Mouse (Mus musculus) activated CD4-positive, CD25-positive, alpha-beta regulatory T cell (primary cell): ENCODE results near the gene Cplx3. TPM values are rescaled to one million over a fixed set of nuclear protein-coding genes. Genes with fewer than 3 reads are reported as not detected.

Source experiments
- polyA plus RNA-seq, 2 experiments: library from polyadenylated mRNA; unstranded; fragments of 100-300 nt; shearing (Covaris generic); gene quantifications; one replicate each; pipeline ENCODE4 v1.2.1; 2017

The Cplx3 gene
- not detected for polyA plus RNA-seq

DNA sequence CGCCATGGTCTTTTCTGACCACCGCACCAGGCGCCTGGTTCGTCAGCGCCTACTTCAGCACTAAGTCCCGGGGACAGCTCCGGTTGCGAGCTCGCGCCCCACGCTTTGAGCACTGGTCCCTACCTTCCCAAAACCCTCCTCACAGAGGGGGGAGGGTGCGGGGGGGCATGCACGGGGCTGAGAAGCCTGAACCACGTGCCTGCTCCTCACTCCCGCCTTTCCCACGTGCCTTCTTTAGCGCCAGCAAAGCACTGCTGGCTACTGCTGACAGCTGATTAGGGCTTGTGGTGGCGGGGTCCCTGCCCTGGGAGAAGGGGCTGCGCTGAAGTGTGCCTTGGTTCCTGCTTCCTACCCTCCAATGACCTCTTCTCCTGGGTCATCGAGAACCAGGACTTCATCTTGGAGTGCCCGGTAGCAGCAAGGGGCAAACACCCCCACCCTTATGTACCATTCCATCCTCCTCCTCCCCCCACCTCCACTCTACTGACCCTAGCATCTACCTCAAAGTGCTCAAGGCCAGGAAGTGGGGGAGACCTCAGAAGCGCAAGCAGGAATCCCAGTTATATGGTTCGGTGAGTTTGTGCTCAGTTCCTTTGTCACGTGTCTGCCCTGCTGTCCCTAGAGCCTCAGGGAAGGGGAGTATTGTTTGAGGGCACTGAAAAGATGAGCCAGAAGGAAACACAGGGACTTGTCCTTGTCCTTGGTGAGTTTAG, at the start of gene Cplx3:
Gene Cplx3 (minus strand): TSS at position 143 of the 713 bp plus-strand sequence.

DNA sequence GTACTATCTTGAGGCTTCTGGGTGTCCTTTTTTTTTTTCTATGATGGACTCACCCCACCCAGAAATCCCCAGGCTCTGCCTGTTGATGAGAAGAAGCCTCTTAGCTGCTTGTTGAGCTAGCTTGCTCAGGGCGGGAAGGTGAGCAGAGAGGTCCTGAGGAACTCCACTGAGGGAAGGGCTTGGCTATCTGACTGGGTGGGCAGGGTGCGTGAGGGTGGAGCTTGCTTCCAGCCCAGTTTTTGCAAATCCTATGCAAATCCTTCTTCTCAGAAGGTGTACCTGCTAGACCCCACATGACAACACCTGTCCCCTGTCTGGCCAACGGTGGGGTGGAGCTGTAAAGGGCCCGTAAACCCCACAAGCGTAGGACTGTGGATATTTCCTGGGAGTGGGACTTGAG, 47.2 kb upstream of the Cplx3 start, which contains the start of gene Csk:
Gene Csk (minus strand): TSS at position 349 of the 400 bp plus-strand sequence.

DNA sequence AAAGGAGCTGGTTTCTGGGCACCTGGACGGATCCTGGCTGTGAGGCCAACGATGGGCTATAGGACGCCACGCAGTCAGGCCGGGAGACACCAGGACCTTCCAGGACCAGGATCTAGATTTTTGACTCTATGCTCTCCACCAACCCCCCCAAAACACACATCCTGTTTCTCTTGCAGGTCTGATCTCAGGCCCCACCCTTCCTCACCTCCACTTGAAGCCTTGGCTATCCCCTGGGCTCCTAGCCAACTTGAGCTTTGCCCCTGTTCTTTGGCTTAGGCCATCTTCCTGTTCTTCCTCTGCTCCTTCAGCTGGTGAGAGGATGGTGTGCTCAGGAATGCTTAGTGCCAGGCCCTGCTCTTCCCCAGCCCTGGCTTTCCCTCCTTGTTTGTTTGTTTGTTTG, 14.6 kb upstream of the Cplx3 start, which contains the start of gene Lman1l:
Gene Lman1l (minus strand): TSS at position 101 of the 400 bp plus-strand sequence.

DNA sequence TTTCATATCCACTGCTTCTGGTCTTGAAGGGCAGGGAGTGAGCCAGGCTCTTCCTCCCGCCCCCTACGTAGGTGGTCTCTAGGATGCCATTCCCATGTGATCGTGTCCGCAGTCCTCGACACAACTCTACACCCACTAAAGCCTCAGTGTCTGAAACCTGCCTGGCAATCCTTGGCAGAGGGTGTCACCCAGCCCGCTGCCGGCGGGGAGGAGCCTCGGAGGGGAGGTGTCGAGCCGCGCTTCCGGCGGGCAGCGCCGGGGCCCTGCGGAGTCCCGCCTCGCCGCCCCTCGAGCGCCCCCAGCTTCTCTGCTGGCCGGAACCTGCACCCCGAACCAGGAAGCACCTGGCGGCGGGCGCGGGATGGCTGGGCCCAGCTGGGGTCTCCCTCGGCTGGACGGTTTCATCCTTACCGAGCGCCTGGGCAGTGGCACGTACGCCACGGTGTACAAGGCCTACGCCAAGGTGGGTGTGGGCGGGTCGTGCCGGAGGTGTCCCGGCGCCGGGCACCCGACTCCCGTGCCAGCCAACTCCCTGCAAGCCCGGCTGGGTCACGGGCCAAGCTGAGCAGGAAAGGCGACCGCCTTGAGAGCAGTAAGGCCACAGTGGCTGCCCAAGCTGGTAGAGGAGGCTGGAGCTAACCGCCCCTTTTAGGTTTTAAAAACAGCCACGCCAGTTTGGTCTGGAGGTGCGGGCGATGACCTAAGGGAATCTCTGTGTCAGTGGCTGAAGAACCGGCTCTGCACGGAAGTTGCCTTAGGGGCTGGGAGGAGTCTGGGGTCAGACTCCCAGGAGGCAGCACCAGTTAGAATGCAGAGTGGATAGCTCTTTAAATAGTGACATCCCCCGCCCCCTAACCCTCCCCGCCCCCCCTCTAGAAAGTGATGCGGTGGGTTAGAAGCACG, 16.6 kb downstream of the Cplx3 start, which contains the start of gene Ulk3:
Gene Ulk3 (plus strand): TSS at position 229 of the 903 bp plus-strand sequence.

DNA sequence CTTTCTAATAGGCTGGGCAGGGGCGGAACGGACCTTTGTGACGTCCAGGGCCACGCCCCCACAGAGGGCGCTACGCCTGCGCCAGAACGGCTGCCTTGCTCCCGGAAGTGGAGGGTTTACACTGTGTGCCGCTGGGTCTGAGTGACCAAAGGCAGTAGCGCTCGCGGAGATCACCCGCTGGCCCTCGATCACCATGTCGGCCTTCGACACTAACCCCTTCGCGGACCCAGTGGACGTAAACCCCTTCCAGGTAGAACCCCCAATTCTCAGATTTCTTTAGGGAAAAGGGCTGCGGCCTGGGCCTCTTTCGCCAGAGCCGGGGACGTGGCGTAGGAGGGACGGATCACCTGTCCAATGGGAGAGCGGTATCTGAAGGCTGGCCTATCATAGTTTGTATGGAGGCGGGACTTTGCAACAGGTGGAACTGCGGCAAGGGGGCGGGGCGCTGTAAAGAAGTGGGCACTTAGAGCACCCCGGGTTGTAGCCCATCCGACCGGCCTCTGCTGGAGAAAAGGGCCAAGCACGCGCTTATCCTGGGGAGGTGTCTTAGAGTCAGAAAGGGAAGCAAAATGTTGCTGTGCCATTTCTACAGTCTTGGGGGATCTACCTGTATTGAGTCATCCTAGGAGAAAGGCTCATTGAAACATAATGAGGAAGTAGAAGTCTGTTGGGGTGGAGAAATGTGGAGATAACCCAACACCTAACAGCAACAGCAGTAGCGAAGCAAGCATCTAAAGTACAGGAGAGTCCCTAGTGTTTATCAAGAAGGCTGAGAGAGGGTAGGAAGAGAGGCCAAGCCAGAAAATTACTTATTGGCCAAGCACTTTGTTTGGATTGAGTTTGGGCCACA, 45.0 kb downstream of the Cplx3 start, which contains the start of gene Scamp2:
Gene Scamp2 (plus strand): TSS at position 83 of the 850 bp plus-strand sequence.

DNA sequence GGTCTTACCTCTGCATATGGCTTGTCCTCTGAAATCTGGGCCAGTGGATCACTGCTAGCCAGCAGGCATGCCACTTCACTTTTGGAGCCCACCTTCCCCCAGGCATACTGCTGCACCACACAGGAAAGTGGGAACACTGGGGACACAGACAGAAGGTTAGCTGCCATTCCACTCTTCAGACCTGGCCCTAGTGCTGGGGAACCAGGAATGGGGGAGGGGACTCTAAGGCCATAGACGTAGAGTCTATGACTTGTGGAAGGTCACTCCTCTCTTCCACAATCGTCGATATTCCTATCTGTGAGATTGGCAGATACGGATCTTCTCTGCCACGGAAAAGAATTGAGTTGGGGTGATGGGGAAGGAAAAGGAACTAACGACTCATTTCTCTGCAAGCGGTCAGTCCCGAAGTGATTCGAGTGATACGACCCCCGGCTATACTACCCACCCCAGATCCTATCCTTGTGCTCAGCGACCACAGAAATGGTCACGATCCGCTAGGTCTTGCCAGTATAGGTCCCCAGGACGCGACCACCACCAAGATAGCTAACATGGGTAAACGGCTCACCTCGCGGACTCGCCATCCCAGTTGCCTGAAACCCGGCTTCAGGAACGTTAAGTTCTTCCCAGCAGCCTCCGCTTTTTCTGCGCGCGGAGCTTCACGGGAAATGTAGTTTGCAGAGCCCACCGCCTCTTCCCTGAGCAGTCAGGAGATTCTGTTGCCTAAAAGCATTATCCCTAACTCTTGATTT, 53.8 kb downstream of the Cplx3 start, which contains the start of gene Mpi:
Gene Mpi (minus strand): TSS at position 625 of the 749 bp plus-strand sequence.

Other genes with a start within 250 kb of the Cplx3 start
- 100 to 1,000 TPM in 1 of 2 experiments, 10 to 100 TPM in 1; 94.1 to 119 TPM for gene Ppcdc, start 166.2 kb downstream of the Cplx3 start, polyA plus RNA-seq
- gene Scamp5, start 138.2 kb downstream of the Cplx3 start, polyA plus RNA-seq = under 1 TPM; 0.33 to 0.98 TPM
- under 1 TPM in 1 of 2 experiments, not detected in 1; 0.60 TPM for gene Rpp25, start 102.3 kb downstream of the Cplx3 start, polyA plus RNA-seq
- 100 to 1,000 TPM; 396 to 442 TPM for gene Cox5a, start 85.0 kb downstream of the Cplx3 start, polyA plus RNA-seq
- 10 to 100 TPM; 12.0 to 14.5 TPM for gene Fam219b, start 68.8 kb downstream of the Cplx3 start, polyA plus RNA-seq
- gene Mpi, start 53.5 kb downstream of the Cplx3 start, polyA plus RNA-seq = 10 to 100 TPM; 14.9 to 24.7 TPM
- 100 to 1,000 TPM; 104 to 111 TPM for gene Scamp2, start 45.3 kb downstream of the Cplx3 start, polyA plus RNA-seq
- gene Ulk3, start 16.8 kb downstream of the Cplx3 start, polyA plus RNA-seq = 10 to 100 TPM; 72.8 to 93.8 TPM
- under 1 TPM; 0.18 to 0.60 TPM for gene Lman1l, start 14.5 kb upstream of the Cplx3 start, polyA plus RNA-seq
- gene Csk, start 47.4 kb upstream of the Cplx3 start, polyA plus RNA-seq = 100 to 1,000 TPM; 170 to 201 TPM
- under 1 TPM in 1 of 2 experiments, not detected in 1; 0.12 TPM for gene Cyp1a2, start 77.4 kb upstream of the Cplx3 start, polyA plus RNA-seq
- gene Cyp1a1, start 81.6 kb upstream of the Cplx3 start, polyA plus RNA-seq = under 1 TPM in 1 of 2 experiments, not detected in 1; 0.32 TPM
- gene Edc3, start 102.3 kb upstream of the Cplx3 start, polyA plus RNA-seq = 10 to 100 TPM; 29.6 to 35.3 TPM
- gene Clk3, start 159.6 kb upstream of the Cplx3 start, polyA plus RNA-seq = 100 to 1,000 TPM; 118 to 137 TPM
- 10 to 100 TPM; 29.7 to 43.5 TPM for gene Arid3b, start 230.5 kb upstream of the Cplx3 start, polyA plus RNA-seq